Mouse (Mus musculus): ENCODE data around the gene Klhl32. TPM values are rescaled to one million over a fixed set of nuclear protein-coding genes. Genes with fewer than 3 reads are reported as not detected.
"Not testable (repeated sequence)": the region's sequence is repeated elsewhere in the genome, so short reads cannot be mapped to it uniquely, and the experiment has no call there.

The Klhl32 gene
- polyA plus RNA-seq, 1 experiment from 2014 or later: 0.17 TPM

DNA sequence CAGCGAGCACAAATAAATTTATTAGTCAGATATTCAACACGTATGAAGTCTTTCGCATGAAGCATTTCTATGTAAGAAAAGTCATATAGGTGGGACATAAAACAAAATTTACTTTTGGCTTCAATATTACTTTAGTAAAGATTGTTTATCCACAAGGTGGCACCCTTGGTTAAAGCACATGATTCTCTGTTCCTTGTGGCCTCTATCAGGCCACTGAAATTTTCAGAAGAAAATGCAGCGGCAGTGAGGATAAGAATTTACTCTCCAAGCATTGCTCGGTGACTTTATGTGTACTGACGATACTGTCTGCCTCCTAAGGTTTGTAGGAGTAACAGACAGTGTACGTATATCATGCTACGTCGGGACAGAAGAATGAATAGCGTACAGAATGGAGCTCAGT, 136.6 kb downstream of the Klhl32 start:
- Histone ChIP-seq H3K9ac (no peak overlapping the region), H3K4me1 (no peaks in the 10 kb centered on the region), H3K27me3 (replicated peaks) (no peaks in the 10 kb centered on the region), H3K36me3 (no peaks in the 10 kb centered on the region), H3K27ac (no peak overlapping the region), H3K9me3 (replicated peaks) (no peaks in the 10 kb centered on the region), H3K4me3 (no peak overlapping the region), H3K4me2 (no peak overlapping the region)
- no peak for ATAC-seq
- WGBS (ENCODE audit: insufficient replicate concordance): 70% methylated on average over 10 of the region's 10 CpGs

DNA sequence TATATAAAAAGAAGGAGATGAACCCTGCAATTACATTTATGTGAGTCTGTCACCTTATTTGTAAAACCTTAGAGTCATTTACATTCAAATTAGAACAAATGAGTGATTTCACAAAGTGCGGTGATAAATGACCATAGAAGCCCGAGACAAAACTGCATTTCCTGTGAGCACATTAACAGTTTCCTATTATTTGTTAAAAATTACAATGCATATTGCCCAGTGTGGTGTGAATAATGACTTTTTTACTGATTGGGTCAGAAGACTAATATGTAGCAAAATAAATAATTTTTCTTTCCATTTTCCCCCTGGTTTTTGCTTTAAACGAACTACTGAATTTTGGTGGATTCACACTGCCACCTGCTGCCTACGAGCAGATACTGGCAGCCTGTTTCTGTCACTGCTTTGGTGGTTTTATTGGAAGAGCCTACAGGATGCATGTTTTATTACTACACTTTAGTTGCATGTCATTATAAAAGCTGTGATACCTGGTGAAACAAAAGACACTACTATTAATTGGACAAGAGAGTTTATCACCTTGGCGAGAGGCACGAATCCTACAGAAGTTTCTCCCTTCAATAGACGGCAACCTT, 152.3 kb downstream of the Klhl32 start:
- H3K4me2 ChIP-seq: no peak overlapping the region
- no peaks in the 10 kb centered on the region for H3K4me1 ChIP-seq
- no peak for ATAC-seq
- no peaks in the 10 kb centered on the region for H3K27me3 ChIP-seq (replicated peaks)
- H3K27ac ChIP-seq: no peak overlapping the region
- H3K9ac ChIP-seq: no peak overlapping the region
- 63% methylated on average over 7 of the region's 7 CpGs for WGBS (ENCODE audit: insufficient replicate concordance)
- H3K9me3 ChIP-seq (replicated peaks): no peaks in the 10 kb centered on the region
- H3K4me3 ChIP-seq: no peak overlapping the region
- no peaks in the 10 kb centered on the region for H3K36me3 ChIP-seq

DNA sequence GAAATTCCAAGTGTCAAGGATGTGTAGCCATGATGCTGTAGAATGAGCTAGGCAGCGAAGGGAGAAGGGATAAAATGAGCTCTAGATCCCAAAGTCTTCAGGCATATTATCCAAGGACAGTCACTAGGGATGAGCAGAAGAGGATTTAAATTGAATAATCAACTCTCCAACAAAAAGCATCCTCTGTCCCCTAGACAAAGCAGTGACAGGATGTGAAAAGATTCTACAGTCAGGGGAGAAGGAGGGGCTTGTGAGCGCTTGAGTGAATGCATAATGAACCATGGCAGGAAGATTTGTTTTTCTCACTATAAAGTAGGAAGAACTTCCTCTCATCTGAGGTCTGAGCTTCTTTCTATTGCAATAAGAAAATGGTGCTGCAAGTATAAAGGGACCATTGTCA, 170.8 kb downstream of the Klhl32 start:
- no peaks in the 10 kb centered on the region for H3K9me3 ChIP-seq (replicated peaks)
- no peak overlapping the region for H3K27ac ChIP-seq
- H3K4me1 ChIP-seq: no peaks in the 10 kb centered on the region
- H3K4me2 ChIP-seq: no peak overlapping the region
- ATAC-seq: no peak
- H3K9ac ChIP-seq: no peak overlapping the region
- H3K27me3 ChIP-seq (replicated peaks): no peaks in the 10 kb centered on the region
- H3K4me3 ChIP-seq: no peak overlapping the region
- 69% methylated on average over 2 of the region's 2 CpGs for whole genome bisulfite sequencing (ENCODE audit: insufficient replicate concordance)
- H3K36me3 ChIP-seq: no peaks in the 10 kb centered on the region

DNA sequence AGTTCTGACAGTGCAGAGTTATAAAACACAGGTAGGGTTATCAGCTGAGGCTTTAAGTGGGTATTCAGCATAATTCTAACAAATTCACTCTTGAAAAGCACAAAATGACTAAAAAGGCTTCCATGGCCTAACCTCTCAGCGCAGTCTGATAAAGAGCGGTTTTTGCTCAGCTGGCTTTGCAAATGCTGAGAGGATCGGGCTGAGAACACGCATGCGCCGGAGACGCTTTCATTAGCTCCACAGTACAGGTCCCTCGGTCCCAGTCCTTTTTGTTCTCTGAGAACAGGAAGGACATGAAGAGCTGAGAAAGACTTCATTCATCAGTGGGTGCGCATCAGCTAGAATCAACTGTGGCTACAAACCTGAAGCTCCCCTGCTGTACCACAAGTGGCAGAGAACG, 180.9 kb downstream of the Klhl32 start:
- no peak overlapping the region for H3K4me3 ChIP-seq
- no peaks in the 10 kb centered on the region for H3K9me3 ChIP-seq (replicated peaks)
- H3K27me3 ChIP-seq (replicated peaks): no peaks in the 10 kb centered on the region
- H3K27ac ChIP-seq: no peak overlapping the region
- H3K9ac ChIP-seq: no peak overlapping the region
- H3K4me2 ChIP-seq: no peak overlapping the region
- no peak for ATAC-seq
- H3K36me3 ChIP-seq: no peaks in the 10 kb centered on the region
- H3K4me1 ChIP-seq: no peaks in the 10 kb centered on the region
- 85% methylated on average over 10 of the region's 10 CpGs for WGBS (ENCODE audit: insufficient replicate concordance)

DNA sequence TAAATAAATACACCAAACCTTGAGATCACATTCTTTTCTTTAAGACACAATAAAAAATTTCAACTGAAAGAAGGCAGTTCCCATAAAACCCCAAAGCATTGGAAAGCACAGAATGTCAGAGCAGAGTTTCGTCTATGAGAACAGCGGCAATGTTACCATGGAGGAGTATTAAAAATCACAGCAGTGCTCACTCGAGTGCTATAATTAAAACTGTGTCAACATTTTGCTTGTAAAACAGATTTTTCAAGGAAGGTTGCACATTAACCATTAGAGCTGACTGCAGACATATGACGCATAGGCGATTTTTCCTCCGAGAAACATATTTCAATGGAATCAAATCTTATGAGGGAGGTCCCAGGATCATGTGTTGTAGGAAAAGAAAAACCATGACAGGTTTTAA, 191.7 kb downstream of the Klhl32 start:
- Histone ChIP-seq H3K27ac (no peak overlapping the region), H3K9ac (no peak overlapping the region), H3K9me3 (replicated peaks) (no peaks in the 10 kb centered on the region), H3K4me3 (no peak overlapping the region), H3K4me1 (no peaks in the 10 kb centered on the region), H3K27me3 (replicated peaks) (no peaks in the 10 kb centered on the region), H3K36me3 (no peaks in the 10 kb centered on the region), H3K4me2 (no peak overlapping the region)
- no peak for ATAC-seq
- WGBS (ENCODE audit: insufficient replicate concordance): 80% methylated on average over 6 of the region's 6 CpGs

DNA sequence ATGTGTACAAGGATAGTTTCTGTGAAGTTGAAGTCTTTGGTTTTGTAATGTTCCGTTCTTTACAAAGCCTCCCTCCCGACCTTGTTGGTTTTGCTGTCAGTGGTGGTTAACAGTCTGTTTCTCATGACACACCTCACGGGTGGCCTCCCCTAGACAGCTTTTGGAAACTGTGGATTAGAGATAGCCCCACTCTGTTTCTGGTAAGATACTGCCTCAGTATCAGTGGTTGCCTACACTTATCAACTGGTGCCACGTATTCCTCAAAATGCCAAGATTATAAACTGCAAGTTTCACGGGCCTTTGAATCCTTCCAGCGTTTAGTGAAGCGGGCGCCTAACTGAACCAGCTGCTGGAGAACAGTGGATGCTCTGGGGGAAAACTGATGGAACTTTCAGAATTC, 206.2 kb downstream of the Klhl32 start:
- H3K36me3 ChIP-seq; H3K9me3 ChIP-seq (replicated peaks); H3K27me3 ChIP-seq (replicated peaks): not testable (repeated sequence)
- Histone ChIP-seq H3K4me1 (peaks cover 15% of the 10 kb centered on the region), H3K27ac (peak overlapping the region; percentile 85), H3K4me3 (peak overlapping the region; percentile 37), H3K4me2 (peak overlapping the region; percentile 49), H3K9ac (peak overlapping the region; percentile 39; the same call in 1 of the 2 replicates)
- 48% methylated on average over 7 of the region's 8 CpGs for WGBS (ENCODE audit: insufficient replicate concordance)
- ATAC-seq: peak; percentile 98

DNA sequence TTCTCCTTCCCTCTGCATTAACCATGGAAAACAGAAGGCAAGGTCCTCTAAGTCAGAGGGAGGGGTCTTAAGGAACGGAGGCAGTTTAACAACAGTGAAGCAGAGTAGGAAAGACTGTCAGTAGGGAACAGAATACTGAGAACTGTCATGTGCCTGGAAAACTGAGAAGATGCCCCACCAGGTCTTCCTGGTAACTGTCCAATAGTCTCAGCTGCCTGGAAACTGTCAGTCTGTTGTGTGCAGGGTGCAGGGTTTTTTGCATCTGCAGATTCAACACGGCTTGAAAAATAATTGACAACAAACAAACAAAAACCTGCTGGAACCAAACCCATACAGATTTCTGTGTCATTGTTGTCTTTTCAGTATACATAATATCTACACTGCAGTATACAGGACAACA, 208.6 kb downstream of the Klhl32 start:
- no peaks in the 10 kb centered on the region for H3K36me3 ChIP-seq
- no peaks in the 10 kb centered on the region for H3K9me3 ChIP-seq (replicated peaks)
- H3K4me3 ChIP-seq: no peak overlapping the region
- no peak overlapping the region for H3K27ac ChIP-seq
- H3K27me3 ChIP-seq (replicated peaks): no peaks in the 10 kb centered on the region
- 78% methylated on average over 2 of the region's 2 CpGs for WGBS (ENCODE audit: insufficient replicate concordance)
- no peak for ATAC-seq
- H3K9ac ChIP-seq: no peak overlapping the region
- H3K4me2 ChIP-seq: no peak overlapping the region
- H3K4me1 ChIP-seq: peaks cover 15% of the 10 kb centered on the region

DNA sequence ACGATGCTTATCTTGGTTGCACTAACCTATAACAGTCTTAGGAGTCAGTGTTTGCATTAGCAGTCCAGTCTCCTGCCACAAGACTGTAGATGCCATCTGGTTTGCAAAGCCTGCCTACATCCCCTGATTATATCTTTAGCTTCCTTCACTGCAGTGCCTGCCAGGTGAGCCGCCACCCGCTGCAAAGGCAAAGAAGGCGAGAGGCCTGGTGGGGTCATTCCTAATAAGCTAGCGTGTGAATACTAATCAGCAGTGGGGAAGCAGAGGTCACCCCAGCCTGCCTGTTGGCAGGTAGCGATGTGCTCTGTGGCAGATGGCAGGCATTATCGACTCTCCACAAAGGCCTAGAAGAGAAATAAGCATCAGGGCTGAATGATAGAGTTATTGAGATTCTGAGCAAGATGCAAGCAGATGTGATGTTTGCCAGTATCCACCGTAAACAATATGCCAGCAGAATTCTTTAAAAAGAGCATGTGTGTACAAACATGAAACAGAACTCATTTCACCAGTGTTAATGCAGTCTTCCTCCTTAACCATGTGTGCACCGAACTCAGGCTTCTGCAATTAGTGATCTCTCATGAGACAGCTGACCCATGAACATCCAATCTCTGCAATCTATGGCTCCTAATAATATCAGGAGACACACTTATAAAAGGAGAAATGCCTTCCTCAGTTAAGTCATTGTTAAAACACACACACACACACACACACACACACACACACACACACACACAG, 219.6 kb downstream of the Klhl32 start:
- Histone ChIP-seq H3K27ac (no peak overlapping the region), H3K4me2 (no peak overlapping the region), H3K27me3 (replicated peaks) (no peaks in the 10 kb centered on the region), H3K9me3 (replicated peaks) (no peaks in the 10 kb centered on the region), H3K4me1 (no peaks in the 10 kb centered on the region), H3K9ac (no peak overlapping the region), H3K4me3 (no peak overlapping the region), H3K36me3 (no peaks in the 10 kb centered on the region)
- no peak for ATAC-seq
- 71% methylated on average over 9 of the region's 9 CpGs for WGBS (ENCODE audit: insufficient replicate concordance)

DNA sequence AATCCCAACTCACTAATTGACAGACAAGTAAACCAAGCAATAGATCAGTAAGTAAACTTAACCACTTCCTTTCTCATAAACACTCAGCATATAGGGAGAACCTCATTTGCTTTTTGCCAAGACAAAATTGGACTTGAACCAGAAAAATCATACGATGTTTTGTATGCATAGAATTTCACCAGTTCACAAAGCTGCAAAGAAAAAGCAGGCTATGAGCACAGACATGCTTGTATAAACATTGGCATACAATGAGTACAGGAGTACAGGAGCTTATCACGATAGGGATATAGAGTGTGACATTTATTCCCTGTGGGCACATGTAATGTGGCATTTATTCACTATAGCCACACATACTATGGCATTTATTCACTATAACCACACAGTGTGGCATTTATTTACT, 220.5 kb downstream of the Klhl32 start:
- no peak for ATAC-seq
- Histone ChIP-seq H3K4me2 (no peak overlapping the region), H3K4me1 (no peaks in the 10 kb centered on the region), H3K4me3 (no peak overlapping the region), H3K27me3 (replicated peaks) (no peaks in the 10 kb centered on the region), H3K27ac (no peak overlapping the region), H3K9ac (no peak overlapping the region), H3K9me3 (replicated peaks) (no peaks in the 10 kb centered on the region), H3K36me3 (no peaks in the 10 kb centered on the region)
- 64% methylated on average over 2 of the region's 2 CpGs for WGBS (ENCODE audit: insufficient replicate concordance)

DNA sequence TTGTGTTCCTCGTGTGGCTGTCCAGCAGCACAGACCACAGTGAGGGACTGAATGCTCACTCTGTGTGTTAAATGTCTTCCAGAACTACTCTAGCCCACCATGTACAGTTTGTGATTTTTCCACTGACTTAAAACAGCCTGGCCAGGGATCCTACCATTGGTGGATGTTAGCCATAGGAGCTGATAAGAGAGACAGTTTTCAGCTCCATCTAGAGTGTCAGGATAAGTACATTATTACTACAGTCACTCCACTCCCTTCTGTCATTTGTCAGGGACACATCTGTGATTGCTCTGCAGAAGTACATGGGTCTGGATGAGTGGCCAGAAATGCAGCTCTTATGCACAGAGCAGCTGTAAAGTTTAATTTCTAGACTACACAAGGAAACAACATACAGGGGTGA, 223.1 kb downstream of the Klhl32 start:
- Histone ChIP-seq H3K9ac (no peak overlapping the region), H3K4me3 (no peak overlapping the region), H3K9me3 (replicated peaks) (no peaks in the 10 kb centered on the region), H3K4me2 (no peak overlapping the region), H3K27ac (no peak overlapping the region), H3K4me1 (no peaks in the 10 kb centered on the region), H3K27me3 (replicated peaks) (no peaks in the 10 kb centered on the region), H3K36me3 (no peaks in the 10 kb centered on the region)
- 57% methylated on average over 1 of the region's 1 CpGs for WGBS (ENCODE audit: insufficient replicate concordance)
- no peak for ATAC-seq

DNA sequence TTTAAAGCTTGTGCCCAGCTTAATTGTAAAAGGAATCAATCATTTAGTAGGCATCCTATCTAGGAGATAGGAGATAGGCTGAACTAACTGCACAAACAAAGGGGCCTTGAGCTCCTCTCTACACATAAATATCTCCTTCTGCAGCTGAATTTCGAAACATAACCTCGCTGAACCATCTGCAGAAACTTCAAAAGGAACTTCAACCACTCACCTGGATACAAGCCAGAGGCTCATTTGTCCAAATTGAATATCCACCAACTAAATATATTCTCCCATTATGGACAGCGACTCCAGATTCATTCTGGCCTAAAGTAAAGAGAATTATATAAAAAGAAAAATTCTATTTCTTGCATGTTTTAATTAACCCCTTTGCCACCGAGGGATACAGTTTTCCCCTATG, 224.2 kb downstream of the Klhl32 start:
- WGBS (ENCODE audit: insufficient replicate concordance): 65% methylated on average over 4 of the region's 4 CpGs
- H3K4me3 ChIP-seq: no peak overlapping the region
- no peak overlapping the region for H3K4me2 ChIP-seq

DNA sequence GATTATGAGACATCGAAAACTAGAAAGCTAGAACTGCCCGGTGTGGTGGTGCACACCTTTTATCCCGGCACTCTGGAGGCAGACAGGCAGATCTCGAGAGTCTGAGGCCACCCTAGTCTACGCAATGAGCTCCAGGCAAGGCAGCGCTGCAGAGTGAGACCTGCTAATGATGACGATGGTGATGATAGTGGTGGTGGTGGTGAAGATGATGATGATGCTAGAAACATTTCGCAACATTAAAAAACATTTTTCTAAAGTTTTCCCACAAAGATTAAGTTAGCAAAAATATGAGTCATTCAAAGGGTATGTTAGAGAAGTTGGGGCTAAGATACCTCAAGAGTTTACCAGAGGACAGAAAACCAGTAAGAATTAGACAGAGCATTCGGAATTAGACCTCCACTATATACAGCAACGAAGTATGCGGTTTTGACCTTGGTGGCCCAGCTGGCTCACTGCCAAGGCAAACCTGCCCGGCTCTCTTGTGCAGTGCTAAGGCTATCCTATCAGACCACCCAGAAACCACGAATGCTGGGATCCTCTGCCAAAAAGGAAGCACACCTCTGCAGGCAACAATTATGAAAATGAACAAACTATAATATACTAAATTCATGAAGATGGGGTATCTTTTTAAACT, 224.9 kb downstream of the Klhl32 start:
- H3K9ac ChIP-seq: no peak overlapping the region
- WGBS (ENCODE audit: insufficient replicate concordance): 69% methylated on average over 13 of the region's 13 CpGs
- no peak overlapping the region for H3K27ac ChIP-seq
- no peaks in the 10 kb centered on the region for H3K9me3 ChIP-seq (replicated peaks)
- H3K4me1 ChIP-seq: no peaks in the 10 kb centered on the region
- no peak overlapping the region for H3K4me3 ChIP-seq
- H3K4me2 ChIP-seq: no peak overlapping the region
- no peaks in the 10 kb centered on the region for H3K27me3 ChIP-seq (replicated peaks)
- no peaks in the 10 kb centered on the region for H3K36me3 ChIP-seq
- ATAC-seq: no peak

More for the DNA sequence above, 224.2 kb downstream of the Klhl32 start:
- no peaks in the 10 kb centered on the region for H3K4me1 ChIP-seq
- no peak overlapping the region for H3K9ac ChIP-seq
- no peaks in the 10 kb centered on the region for H3K9me3 ChIP-seq (replicated peaks)
- no peaks in the 10 kb centered on the region for H3K27me3 ChIP-seq (replicated peaks)
- no peak for ATAC-seq
- no peak overlapping the region for H3K27ac ChIP-seq
- no peaks in the 10 kb centered on the region for H3K36me3 ChIP-seq

Data from liver, embryonic 12.5 days (tissue).